Mouse (Mus musculus) G1E (cell line): ENCODE results near the gene Osbpl9. TPM values are rescaled to one million over a fixed set of nuclear protein-coding genes. Genes with fewer than 3 reads are reported as not detected.

Experiments
- ATAC-seq: 2 replicates; pipeline ENCODE4 v1.8.0; 2016; ENCODE audit warnings: mild to moderate bottlenecking; ENCODE audit not compliant: insufficient number of reproducible peaks, poor library complexity, low FRiP score, severe bottlenecking; ENCODE audit errors: extremely low read depth
- DNase-seq: peaks from one replicate; pipeline ENCODE4 v3.0.0; 2012; ENCODE audit warnings: low spot score
- H3K27me3 ChIP-seq: 2 replicates; pipeline ENCODE4 v1.6.1; 2012; ENCODE audit warnings: mild to moderate bottlenecking, low read length, inconsistent platforms; ENCODE audit not compliant: insufficient read depth
- H3K36me3 ChIP-seq: replicated peaks from 2 replicates; pipeline ENCODE3; 2012; ENCODE audit warnings: mild to moderate bottlenecking, inconsistent platforms
- H3K4me1 ChIP-seq: 2 replicates; pipeline ENCODE4 v1.6.1; 2012; ENCODE audit warnings: low read depth, low read length, inconsistent platforms, mixed read lengths; ENCODE audit not compliant: insufficient read depth
- H3K4me3 ChIP-seq: 2 replicates; pipeline ENCODE4 v1.5.1; 2012; ENCODE audit warnings: low read depth, mild to moderate bottlenecking, inconsistent platforms, low read length, moderate library complexity, mixed read lengths
- H3K9me3 ChIP-seq: replicated peaks from 2 replicates; pipeline ENCODE4 v1.6.1; 2012; ENCODE audit warnings: inconsistent platforms
- CTCF ChIP-seq: IDR thresholded peaks from 2 replicates; pipeline ENCODE4 v1.5.1; 2012; ENCODE audit warnings: low read depth, low read length, inconsistent platforms, mixed read lengths
- GATA1 ChIP-seq: IDR thresholded peaks from 2 replicates; pipeline ENCODE4 v1.6.1; 2012; ENCODE audit warnings: borderline replicate concordance, low read length, inconsistent platforms, mixed read lengths
- GATA2 ChIP-seq: IDR thresholded peaks from 2 replicates; pipeline ENCODE4 v1.6.1; 2012; ENCODE audit warnings: low read depth, low read length, inconsistent platforms, borderline replicate concordance
- POLR2AphosphoS5 ChIP-seq: IDR thresholded peaks from 2 replicates; pipeline ENCODE4 v1.6.1; 2012; ENCODE audit warnings: low read depth, low read length, inconsistent platforms; ENCODE audit not compliant: insufficient replicate concordance
- TAL1 ChIP-seq: conservative IDR thresholded peaks from 2 replicates; pipeline ENCODE4 v1.6.1; 2012; ENCODE audit warnings: low read depth, low read length, inconsistent platforms, mixed read lengths
- polyA plus RNA-seq: library from polyadenylated mRNA; stranded (reverse); fragments of >175 nt; gene quantifications from 2 replicates; pipeline ENCODE4 v1.2.3, GENCODE M21; 2012
- total RNA-seq, 2 experiments: library from RNA; stranded (forward) in 1 of 2; stranded (reverse) in 1 of 2; fragments of 200-1000 nt in 1 of 2; fragments of >200 nt in 1 of 2; fragmentation: Nextera tagmentation in 1 of 2; gene quantifications; 2 replicates each; pipeline ENCODE4 v1.2.3; 2014 to 2017

Gene Osbpl9
- total RNA-seq (2014; fragmentation: Nextera tagmentation) (147 and 187 TPM in 2 replicates), total RNA-seq (2017) (71.3 and 77.9 TPM in 2 replicates), polyA plus RNA-seq (4.2 and 6.4 TPM in 2 replicates)

DNA sequence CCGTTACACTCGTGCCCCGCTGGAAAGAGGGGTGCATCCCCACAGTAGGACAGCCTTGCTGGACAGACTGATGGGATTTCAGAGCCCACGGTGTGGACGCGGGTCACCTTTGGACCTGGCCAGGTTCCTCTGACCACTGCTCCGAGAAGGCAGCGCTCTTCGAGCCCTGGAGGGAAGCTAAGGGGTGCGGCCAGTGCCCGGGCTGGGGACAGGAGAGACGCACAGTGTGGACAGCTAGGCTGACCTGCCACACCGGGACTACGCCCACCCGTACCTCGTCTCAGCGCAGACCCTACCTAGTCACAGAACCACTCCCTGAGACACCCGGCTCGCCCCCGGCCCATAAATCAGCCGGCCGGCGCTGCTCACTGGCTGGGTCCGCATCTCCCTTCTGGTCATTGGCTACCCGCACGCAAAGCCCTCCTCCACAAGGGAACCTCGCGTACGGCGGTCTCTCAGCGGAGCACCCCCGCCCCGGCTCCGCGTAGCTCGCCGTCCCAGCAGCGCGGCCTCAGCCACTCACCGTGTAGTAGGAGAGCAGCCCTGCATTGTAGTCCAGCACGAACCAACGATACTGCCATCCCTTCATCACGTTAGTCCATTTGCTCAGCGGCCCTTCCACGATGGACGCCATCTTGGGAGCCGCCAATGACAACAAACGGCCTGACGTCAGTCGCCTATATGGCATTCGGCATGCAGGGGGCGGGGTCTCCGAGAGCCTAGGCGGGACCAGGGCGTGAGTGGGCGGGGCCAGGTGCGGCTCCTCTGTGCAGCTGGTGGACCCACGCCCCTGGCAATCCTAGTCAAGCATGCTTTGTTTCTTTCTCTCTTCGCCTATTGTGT, at the start of gene Osbpl9:
Gene Osbpl9 (minus strand): TSS at position 691 of the 843 bp plus-strand sequence.
- ATAC-seq (peak; percentile 95), DNase-seq (peak; percentile 93)
- Histone ChIP-seq H3K9me3 (no peaks in the 10 kb centered on the region), H3K4me1 (peaks cover 15% of the 10 kb centered on the region), H3K27me3 (peaks cover 3% of the 10 kb centered on the region; the same call in 1 of the 2 replicates), H3K4me3 (peak within 1 kb of the TSS; percentile 98), H3K36me3 (peaks cover 8% of the 10 kb centered on the region)
- TF ChIP-seq TAL1 = no peak
- no peak for TF ChIP-seq GATA2
- TF ChIP-seq POLR2AphosphoS5 = no peak
- no peak for TF ChIP-seq GATA1
- TF ChIP-seq CTCF = no peak

DNA sequence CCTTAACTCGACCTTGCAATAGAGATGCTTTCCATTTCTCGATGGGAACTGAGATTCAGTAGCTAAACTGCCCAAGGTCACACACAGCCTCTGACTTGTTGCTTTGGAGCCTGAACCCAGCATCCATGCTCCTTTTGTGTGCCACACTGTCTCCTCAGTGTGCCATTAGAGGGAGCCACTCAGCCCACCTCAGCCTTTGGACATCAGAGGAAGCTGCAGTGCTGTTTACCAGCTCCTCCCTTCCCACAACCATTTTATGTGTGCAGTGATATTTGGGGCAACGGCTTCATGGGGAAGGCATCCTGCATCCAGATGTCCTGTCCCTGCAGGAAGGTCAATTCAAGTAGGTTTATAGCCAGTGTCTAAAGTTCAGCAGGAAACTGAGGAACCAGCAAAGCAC, 49.5 kb upstream of the Osbpl9 start:
- peaks cover 53% of the 10 kb centered on the region for H3K4me1 ChIP-seq
- ATAC-seq (no peak), DNase-seq (peak; percentile 29)
- no peaks in the 10 kb centered on the region for H3K36me3 ChIP-seq
- TF ChIP-seq CTCF (no peak; the same call in 1 of the 2 replicates), POLR2AphosphoS5 (no peak), GATA2 (no peak), TAL1 (no peak), GATA1 (no peak)
- H3K9me3 ChIP-seq = 0 out of 2 replicates have a peak, but pooled peaks cover under 1% of the 10 kb centered on the region
- no peak overlapping the region for H3K4me3 ChIP-seq
- no peaks in the 10 kb centered on the region for H3K27me3 ChIP-seq

GRCm38 (mm10) chr4:109245016-109245620, 43.0 kb upstream of the Osbpl9 start:
- no peak overlapping the region for H3K4me3 ChIP-seq
- H3K27me3 ChIP-seq = peaks cover 2% of the 10 kb centered on the region; the same call in 1 of the 2 replicates
- no peak for TF ChIP-seq POLR2AphosphoS5
- no peak for TF ChIP-seq CTCF
- TF ChIP-seq TAL1 = no peak
- TF ChIP-seq GATA2 = no peak
- no peak for TF ChIP-seq GATA1
- DNase-seq (no peak), ATAC-seq (no peak)
- peaks cover 4% of the 10 kb centered on the region; the same call in 1 of the 2 replicates for H3K4me1 ChIP-seq
- no peaks in the 10 kb centered on the region for H3K9me3 ChIP-seq
- H3K36me3 ChIP-seq = no peaks in the 10 kb centered on the region

DNA sequence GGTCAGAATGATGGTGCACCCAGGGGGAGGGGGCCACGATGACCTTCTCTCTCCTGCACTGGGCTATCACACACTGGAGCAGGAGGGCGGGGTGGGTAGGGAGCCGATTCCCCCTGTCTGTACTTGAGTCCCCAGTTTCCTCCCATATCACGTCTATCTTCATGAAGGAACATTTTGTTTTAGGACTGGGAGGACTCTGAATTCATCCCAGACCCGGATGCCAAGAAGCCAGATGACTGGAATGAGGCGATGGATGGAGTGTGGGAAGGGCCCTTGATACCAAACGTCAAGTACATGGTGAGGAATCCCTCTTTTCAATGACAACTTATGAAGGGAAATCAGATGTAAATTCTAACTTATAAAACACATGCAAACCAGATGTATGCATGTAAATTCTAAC, 42.4 kb upstream of the Osbpl9 start:
- no peak overlapping the region for H3K4me3 ChIP-seq
- H3K9me3 ChIP-seq = no peaks in the 10 kb centered on the region
- H3K4me1 ChIP-seq = peaks cover 4% of the 10 kb centered on the region; the same call in 1 of the 2 replicates
- no peak for DNase-seq
- H3K27me3 ChIP-seq = peaks cover 2% of the 10 kb centered on the region; the same call in 1 of the 2 replicates
- TF ChIP-seq GATA2 = no peak
- no peak for TF ChIP-seq GATA1
- TF ChIP-seq POLR2AphosphoS5 = no peak
- TF ChIP-seq TAL1 = no peak
- TF ChIP-seq CTCF = no peak
- no peaks in the 10 kb centered on the region for H3K36me3 ChIP-seq
- no peak for ATAC-seq

- Histone ChIP-seq H3K4me1 (no peaks in the 10 kb centered on the region), H3K27me3 (peaks cover 3% of the 10 kb centered on the region; the same call in 1 of the 2 replicates), H3K4me3 (no peak overlapping the region), H3K9me3 (no peaks in the 10 kb centered on the region), H3K36me3 (no peaks in the 10 kb centered on the region)
- no peak for DNase-seq
- ATAC-seq = no peak
- TF ChIP-seq GATA1 (no peak), POLR2AphosphoS5 (no peak), CTCF (no peak), GATA2 (no peak), TAL1 (no peak)
These were observed 39.9 kb upstream of the Osbpl9 start for GRCm38 (mm10) chr4:109241934-109242333.

- Histone ChIP-seq H3K36me3 (no peaks in the 10 kb centered on the region), H3K27me3 (peaks cover 9% of the 10 kb centered on the region; the same call in 1 of the 2 replicates), H3K4me1 (no peaks in the 10 kb centered on the region), H3K9me3 (no peaks in the 10 kb centered on the region), H3K4me3 (no peak overlapping the region)
- ATAC-seq = no peak
- TF ChIP-seq POLR2AphosphoS5 (no peak), GATA1 (no peak), TAL1 (no peak), CTCF (no peak), GATA2 (no peak)
- DNase-seq = no peak
These were observed 39.1 kb upstream of the Osbpl9 start for GRCm38 (mm10) chr4:109241221-109241620.
